Mouse (Mus musculus) myocyte (in vitro differentiated cells): Measurements from ENCODE around the gene Kctd11.

ENCODE experiments used
- CEBPB ChIP-seq: IDR thresholded peaks from 2 replicates; pipeline ENCODE4 v1.6.1; 2011; ENCODE audit warnings: mild to moderate bottlenecking, moderate library complexity; ENCODE audit not compliant: poor library complexity, insufficient read depth, severe bottlenecking
- E2F4 ChIP-seq: IDR thresholded peaks from one replicate; pipeline ENCODE4 v1.6.1; 2011; ENCODE audit warnings: mild to moderate bottlenecking, control low read depth, moderate library complexity; ENCODE audit not compliant: insufficient read depth
- MAX ChIP-seq: IDR thresholded peaks from one replicate; pipeline ENCODE4 v1.6.1; 2011; ENCODE audit warnings: low read depth, mild to moderate bottlenecking, control low read depth
- MYOD1 ChIP-seq, 3 experiments: IDR thresholded peaks; one replicate each; pipeline ENCODE4 v1.6.1; 2011; ENCODE audit warnings: control low read depth in 2 of 3, low read depth in 2 of 3, mild to moderate bottlenecking in 2 of 3, moderate library complexity in 1 of 3; ENCODE audit not compliant: insufficient read length in 2 of 3, control insufficient read depth in 1 of 3
- MYOG ChIP-seq, 3 experiments: IDR thresholded peaks; one replicate each; pipeline ENCODE4 v1.6.1; 2011; ENCODE audit warnings: control low read depth in 2 of 3, low read depth in 2 of 3, mild to moderate bottlenecking in 2 of 3; ENCODE audit not compliant: insufficient read length in 2 of 3, control insufficient read depth in 1 of 3, insufficient read depth in 1 of 3
- POLR2A ChIP-seq: IDR thresholded peaks from one replicate; pipeline ENCODE4 v1.6.1; 2011; ENCODE audit warnings: low read depth, mild to moderate bottlenecking, control low read depth, moderate library complexity; ENCODE audit not compliant: insufficient read length
- POLR2AphosphoS2 ChIP-seq: IDR thresholded peaks from one replicate; pipeline ENCODE4 v1.6.1; 2011; ENCODE audit warnings: low read depth, control low read depth; ENCODE audit not compliant: insufficient read length
- REST ChIP-seq: IDR thresholded peaks from one replicate; pipeline ENCODE4 v1.6.1; 2011; ENCODE audit warnings: mild to moderate bottlenecking, control low read depth, moderate library complexity; ENCODE audit not compliant: insufficient read depth, insufficient read length
- TCF12 ChIP-seq: IDR thresholded peaks from one replicate; pipeline ENCODE4 v1.6.1; 2011; ENCODE audit warnings: mild to moderate bottlenecking, control low read depth; ENCODE audit not compliant: poor library complexity, insufficient read depth, severe bottlenecking
- TCF3 ChIP-seq: IDR thresholded peaks from one replicate; pipeline ENCODE4 v1.6.1; 2011; ENCODE audit warnings: low read depth, control low read depth; ENCODE audit not compliant: insufficient read length
- USF1 ChIP-seq: IDR thresholded peaks from one replicate; pipeline ENCODE4 v1.6.1; 2011; ENCODE audit warnings: low read depth, mild to moderate bottlenecking, control low read depth, moderate library complexity

- TF ChIP-seq USF1 (peak; percentile 80), POLR2A (no peak), CEBPB (no peak), MAX (no peak), MYOG (IDR thresholded peaks at IDR 0.05; ENCODE audit: control insufficient read depth in 1 of 3, insufficient read depth in 1 of 3, insufficient read length in 2 of 3, low read depth in 2 of 3) (no peak), E2F4 (no peak), TCF12 (no peak), POLR2AphosphoS2 (peak; percentile 63), MYOD1 (IDR thresholded peaks at IDR 0.05; ENCODE audit: control insufficient read depth in 1 of 3, insufficient read length in 2 of 3, low read depth in 2 of 3) (no peak), TCF3 (no peak), REST (no peak)
Measured at GRCm38 (mm10) chr11:69853994-69854393, 27.2 kb downstream of the Kctd11 start.
